Mouse (Mus musculus) intestine, embryonic 16.5 days (tissue): ENCODE measurements around the gene B9d1. TPM values are rescaled to one million over a fixed set of nuclear protein-coding genes. Genes with fewer than 3 reads are reported as not detected.

Experiments
- ATAC-seq: fragments of 200-750 bp; cut with Nextera tagmentation; 2 replicates; pipeline ENCODE4 v1.8.0; 2017; ENCODE audit warnings: moderate TSS enrichment, moderate library complexity
- H3K27ac ChIP-seq: fragments of 300-500 bp; sonication (generic); 2 replicates; pipeline ENCODE4 v1.5.1; 2014; ENCODE audit warnings: mild to moderate bottlenecking, low read length
- H3K27me3 ChIP-seq: fragments of 300-500 bp; sonication (generic); replicated peaks from 2 replicates; pipeline ENCODE4 v1.6.1; 2014; ENCODE audit warnings: low read length, control low read depth, mixed read lengths; ENCODE audit not compliant: control insufficient read depth, insufficient read depth
- H3K36me3 ChIP-seq: fragments of 300-500 bp; sonication (generic); 2 replicates; pipeline ENCODE4 v1.6.1; 2014; ENCODE audit warnings: low read length, control low read depth; ENCODE audit not compliant: control insufficient read depth, insufficient read depth
- H3K4me1 ChIP-seq: fragments of 300-500 bp; sonication (generic); 2 replicates; pipeline ENCODE4 v1.6.1; 2014; ENCODE audit warnings: low read length, control low read depth, mixed read lengths; ENCODE audit not compliant: control insufficient read depth, insufficient read depth
- H3K4me2 ChIP-seq: fragments of 300-500 bp; sonication (generic); 2 replicates; pipeline ENCODE4 v1.6.1; 2014; ENCODE audit warnings: low read depth, low read length, control low read depth
- H3K4me3 ChIP-seq: fragments of 300-500 bp; sonication (generic); 2 replicates; pipeline ENCODE4 v1.5.1; 2014; ENCODE audit warnings: mild to moderate bottlenecking, low read length
- H3K9ac ChIP-seq: fragments of 300-500 bp; sonication (generic); 2 replicates; pipeline ENCODE4 v1.6.1; 2014; ENCODE audit warnings: low read depth, low read length
- H3K9me3 ChIP-seq: fragments of 300-500 bp; sonication (generic); 2 replicates; pipeline ENCODE4 v1.6.1; 2016; ENCODE audit warnings: low read length, control low read depth; ENCODE audit not compliant: control insufficient read depth
- WGBS: fragments of 180-500 bp; shearing (Covaris S2); extraction: QIAGEN DNeasy Blood & Tissue Kit; methylation state at CpG from one replicate; pipeline ENCODE4 v1.1.7; 2014; 5-methylcytosine and 5-hydroxymethylcytosine counted together
- polyA plus RNA-seq: library from polyadenylated mRNA; unstranded; fragments of >200 nt; fragmentation: Nextera tagmentation; extraction: Ambion mirVana; gene quantifications from 2 replicates; pipeline ENCODE4 v1.2.1, GENCODE M21; 2015

B9d1 gene
- polyA plus RNA-seq, 1 experiment from 2014 or later = 18.9 TPM

GRCm38 (mm10) chr11:61526872-61527271, 21.9 kb downstream of the B9d1 start:
- 95% methylated on average over 1 of the region's 1 CpGs for WGBS
- ATAC-seq = no peak
- no peaks in the 10 kb centered on the region for H3K27me3 ChIP-seq

GRCm38 (mm10) chr11:61529268-61529713, 24.3 kb downstream of the B9d1 start:
- Histone ChIP-seq H3K4me3 (no peak overlapping the region), H3K36me3 (no peaks in the 10 kb centered on the region), H3K9me3 (no peaks in the 10 kb centered on the region), H3K9ac (no peak overlapping the region), H3K4me1 (no peaks in the 10 kb centered on the region), H3K27me3 (no peaks in the 10 kb centered on the region), H3K4me2 (no peak overlapping the region), H3K27ac (no peak overlapping the region)
- ATAC-seq = no peak
- 58% methylated on average over 4 of the region's 4 CpGs for WGBS

More at GRCm38 (mm10) chr11:61526872-61527271, 21.9 kb downstream of the B9d1 start:
- Histone ChIP-seq H3K27ac (no peak overlapping the region), H3K36me3 (no peaks in the 10 kb centered on the region), H3K9me3 (no peaks in the 10 kb centered on the region), H3K9ac (no peak overlapping the region), H3K4me2 (no peak overlapping the region), H3K4me3 (no peak overlapping the region), H3K4me1 (no peaks in the 10 kb centered on the region)

DNA sequence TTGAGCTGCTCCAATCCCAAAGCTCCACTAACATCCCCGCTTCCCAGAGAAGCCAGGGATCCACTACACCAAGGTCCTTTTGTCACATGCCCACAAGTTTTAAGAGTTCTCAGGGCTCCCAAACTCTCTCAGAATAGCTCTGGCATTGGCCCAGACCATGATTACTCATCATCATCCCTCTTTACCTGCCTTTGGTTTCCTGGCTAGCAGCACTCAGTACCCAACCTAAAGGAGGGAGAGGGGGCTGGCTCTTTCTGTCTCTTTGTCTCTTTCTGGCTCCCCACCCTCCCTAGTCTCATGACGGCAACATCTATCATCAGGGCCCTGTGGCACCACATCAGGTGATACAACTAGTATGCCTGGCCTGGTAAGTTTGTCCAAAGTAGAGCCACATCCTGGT, 27.9 kb downstream of the B9d1 start:
- Histone ChIP-seq H3K9ac (no peak overlapping the region), H3K4me1 (no peaks in the 10 kb centered on the region), H3K4me3 (no peak overlapping the region), H3K4me2 (no peak overlapping the region), H3K27ac (no peak overlapping the region), H3K9me3 (no peaks in the 10 kb centered on the region), H3K27me3 (no peaks in the 10 kb centered on the region), H3K36me3 (no peaks in the 10 kb centered on the region)
- no peak for ATAC-seq
- 90% methylated on average over 2 of the region's 2 CpGs for WGBS

DNA sequence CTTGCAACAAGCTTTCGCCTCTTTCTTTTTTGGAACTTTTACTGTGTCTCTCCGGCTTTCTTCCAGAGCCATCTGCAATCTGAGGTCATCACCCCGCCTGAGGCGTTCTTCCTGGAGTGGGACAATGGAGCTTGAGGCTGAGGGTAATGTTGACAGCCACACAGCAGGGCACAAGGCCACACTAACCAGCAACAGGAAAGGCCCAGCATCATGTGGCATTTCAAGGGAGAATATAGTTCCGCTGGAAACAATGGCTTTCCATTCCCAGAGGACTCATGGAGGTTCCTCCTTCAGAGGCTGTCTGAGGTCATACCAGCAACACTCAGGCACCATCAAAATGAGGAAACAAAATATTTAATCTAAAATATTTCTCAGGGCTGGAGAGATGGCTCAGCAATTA, 28.6 kb downstream of the B9d1 start:
- H3K4me3 ChIP-seq = no peak overlapping the region
- WGBS = 78% methylated on average over 5 of the region's 5 CpGs
- no peak overlapping the region for H3K4me2 ChIP-seq
- no peak overlapping the region for H3K27ac ChIP-seq
- no peak for ATAC-seq
- no peaks in the 10 kb centered on the region for H3K27me3 ChIP-seq
- H3K36me3 ChIP-seq = no peaks in the 10 kb centered on the region
- H3K9ac ChIP-seq = no peak overlapping the region
- no peaks in the 10 kb centered on the region for H3K9me3 ChIP-seq
- H3K4me1 ChIP-seq = no peaks in the 10 kb centered on the region

- ATAC-seq = no peak
- no peak overlapping the region for H3K4me2 ChIP-seq
- no peaks in the 10 kb centered on the region for H3K36me3 ChIP-seq
- no peak overlapping the region for H3K9ac ChIP-seq
- 69% methylated on average over 1 of the region's 1 CpGs for WGBS
- no peaks in the 10 kb centered on the region for H3K27me3 ChIP-seq
- H3K4me3 ChIP-seq = no peak overlapping the region
- H3K4me1 ChIP-seq = no peaks in the 10 kb centered on the region
- H3K27ac ChIP-seq = no peak overlapping the region
- H3K9me3 ChIP-seq = no peaks in the 10 kb centered on the region
These were observed 30.6 kb downstream of the B9d1 start for GRCm38 (mm10) chr11:61535530-61535929.

DNA sequence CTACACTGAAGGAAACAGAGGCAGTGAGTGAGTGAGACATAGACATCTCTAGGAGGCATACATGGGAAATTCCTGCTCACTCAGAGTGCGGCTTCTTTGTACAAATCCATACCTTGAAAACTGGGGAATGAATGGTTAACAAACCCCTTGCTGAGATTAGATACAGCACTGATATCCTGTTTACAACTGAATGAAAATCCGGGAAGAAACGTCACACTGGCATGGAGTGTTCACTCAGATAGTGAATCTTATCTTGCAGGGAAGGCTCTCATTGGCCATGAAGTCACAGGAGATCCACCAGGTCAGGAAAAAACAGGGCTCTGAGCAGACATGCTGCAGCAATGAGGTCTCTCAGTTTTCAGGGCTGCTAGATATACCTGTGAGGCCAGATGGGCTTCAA, 32.0 kb downstream of the B9d1 start:
- H3K27ac ChIP-seq = no peak overlapping the region
- H3K36me3 ChIP-seq = no peaks in the 10 kb centered on the region
- H3K9me3 ChIP-seq = no peaks in the 10 kb centered on the region
- ATAC-seq = no peak
- no peak overlapping the region for H3K4me2 ChIP-seq
- no peaks in the 10 kb centered on the region for H3K4me1 ChIP-seq
- H3K4me3 ChIP-seq = no peak overlapping the region
- no peaks in the 10 kb centered on the region for H3K27me3 ChIP-seq
- no peak overlapping the region for H3K9ac ChIP-seq
- 47% methylated on average over 3 of the region's 3 CpGs for WGBS

DNA sequence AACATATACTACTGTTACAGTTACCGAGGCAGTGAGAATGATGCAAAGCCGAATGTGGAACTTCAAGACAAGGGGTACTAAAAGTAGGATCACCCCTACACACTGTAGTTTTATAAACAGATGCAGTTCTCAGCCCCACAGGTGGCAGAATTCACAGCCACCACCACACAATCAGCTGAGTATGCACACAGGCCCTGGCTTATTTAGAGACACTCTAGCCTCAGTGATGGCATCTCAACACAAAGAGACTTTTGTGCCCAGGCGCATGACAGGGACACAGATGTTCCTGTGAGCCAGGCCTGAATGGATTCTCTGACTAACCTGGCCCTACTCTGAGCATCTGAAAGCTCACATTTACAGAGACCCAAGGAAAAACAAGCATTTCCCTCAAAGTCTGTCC, 32.4 kb downstream of the B9d1 start:
- ATAC-seq = no peak
- 87% methylated on average over 3 of the region's 3 CpGs for WGBS
- no peaks in the 10 kb centered on the region for H3K36me3 ChIP-seq
- no peak overlapping the region for H3K9ac ChIP-seq
- no peaks in the 10 kb centered on the region for H3K27me3 ChIP-seq
- H3K4me2 ChIP-seq = no peak overlapping the region
- H3K4me1 ChIP-seq = no peaks in the 10 kb centered on the region
- H3K4me3 ChIP-seq = no peak overlapping the region
- H3K9me3 ChIP-seq = no peaks in the 10 kb centered on the region
- H3K27ac ChIP-seq = no peak overlapping the region

DNA sequence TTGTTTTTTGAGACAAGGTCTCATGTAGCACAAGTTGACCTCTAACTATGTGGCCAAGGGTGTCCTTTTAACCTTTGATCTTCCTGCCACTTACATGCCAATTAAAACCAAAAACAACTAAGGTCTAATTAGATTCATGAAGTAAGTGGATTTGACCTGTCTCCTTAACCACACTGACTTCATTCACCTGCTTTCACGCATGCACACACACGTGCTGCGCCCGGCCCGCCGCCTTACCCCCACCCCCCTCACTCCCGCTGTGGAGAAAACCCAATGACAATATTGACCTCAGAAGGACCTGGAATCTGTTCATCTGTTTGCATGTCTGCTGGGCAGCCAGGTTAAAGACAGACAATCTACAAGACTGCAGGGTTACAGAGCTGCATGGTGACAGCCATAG, 35.7 kb downstream of the B9d1 start:
- 77% methylated on average over 7 of the region's 7 CpGs for WGBS
- no peak overlapping the region for H3K4me2 ChIP-seq
- no peaks in the 10 kb centered on the region for H3K9me3 ChIP-seq
- H3K4me1 ChIP-seq = peaks cover under 1% of the 10 kb centered on the region
- no peak overlapping the region for H3K4me3 ChIP-seq
- H3K9ac ChIP-seq = no peak overlapping the region
- no peaks in the 10 kb centered on the region for H3K36me3 ChIP-seq
- H3K27me3 ChIP-seq = no peaks in the 10 kb centered on the region
- ATAC-seq = no peak
- no peak overlapping the region for H3K27ac ChIP-seq

GRCm38 (mm10) chr11:61541106-61541505, 36.2 kb downstream of the B9d1 start:
- H3K9me3 ChIP-seq = no peaks in the 10 kb centered on the region
- no peaks in the 10 kb centered on the region for H3K27me3 ChIP-seq
- H3K9ac ChIP-seq = no peak overlapping the region
- H3K4me3 ChIP-seq = no peak overlapping the region
- H3K27ac ChIP-seq = no peak overlapping the region
- H3K4me1 ChIP-seq = peaks cover 5% of the 10 kb centered on the region
- H3K4me2 ChIP-seq = no peak overlapping the region
- no peaks in the 10 kb centered on the region for H3K36me3 ChIP-seq
- 90% methylated on average over 2 of the region's 2 CpGs for whole genome bisulfite sequencing
- no peak for ATAC-seq

- Histone ChIP-seq H3K9me3 (no peaks in the 10 kb centered on the region), H3K4me1 (peaks cover 5% of the 10 kb centered on the region), H3K27me3 (no peaks in the 10 kb centered on the region), H3K4me2 (no peak overlapping the region), H3K27ac (no peak overlapping the region; the same call in 1 of the 2 replicates), H3K36me3 (no peaks in the 10 kb centered on the region), H3K9ac (no peak overlapping the region), H3K4me3 (no peak overlapping the region)
- WGBS = 84% methylated on average over 2 of the region's 2 CpGs
- no peak for ATAC-seq
These were observed 40.6 kb downstream of the B9d1 start for GRCm38 (mm10) chr11:61545586-61545985.
